Mouse (Mus musculus): Measurements from ENCODE around the gene Tex261. TPM values are rescaled to one million over a fixed set of nuclear protein-coding genes. Genes with fewer than 3 reads are reported as not detected.

The Tex261 gene
- polyA plus RNA-seq, 2 experiments = 21.6 to 44.2 TPM

DNA sequence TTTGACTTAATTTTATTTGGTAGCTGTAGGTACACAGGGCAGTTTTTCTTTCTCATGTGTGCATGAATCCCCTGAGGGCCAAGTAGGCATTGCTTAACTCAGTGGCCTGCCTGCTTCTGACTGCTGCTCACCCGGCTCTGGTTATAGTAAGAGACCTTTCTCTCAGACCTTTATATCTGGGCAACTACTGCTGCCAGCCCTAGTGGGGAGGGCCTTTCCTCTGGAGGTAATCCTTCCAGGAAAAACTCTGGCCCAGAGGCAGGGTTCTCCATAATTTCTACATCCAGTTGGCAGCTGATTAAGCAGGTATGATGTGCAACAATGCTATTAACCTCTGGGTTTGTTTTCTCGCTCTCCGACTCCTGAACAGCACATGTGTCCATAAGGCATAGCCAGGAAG is 27.2 kb upstream of the Tex261 start:
- no peak overlapping the region for H3K9ac ChIP-seq (replicated peaks)
- no peak for DNase-seq (ENCODE audit: low read depth in 3 of 3, low spot score in 3 of 3)
- no peak overlapping the region for H3K4me2 ChIP-seq (ENCODE audit: low read depth)
- no peaks in the 10 kb centered on the region for H3K9me3 ChIP-seq (ENCODE audit: control insufficient read depth, low read length)
- H3K4me3 ChIP-seq (ENCODE audit: insufficient read depth in 1 of 2, low read depth in 2 of 2, low read length in 2 of 2) = no peak overlapping the region
- ATAC-seq (ENCODE audit: insufficient read depth) = no peak
- H3K27me3 ChIP-seq (ENCODE audit: control insufficient read depth, insufficient read depth, low read length) = no peaks in the 10 kb centered on the region
- H3K36me3 ChIP-seq (replicated peaks; ENCODE audit: control insufficient read depth, insufficient read depth, low read depth) = no peaks in the 10 kb centered on the region
- no peaks in the 10 kb centered on the region for H3K4me1 ChIP-seq (replicated peaks; ENCODE audit: control insufficient read depth in 2 of 2, insufficient read depth in 2 of 2, low read length in 1 of 2)
- WGBS (ENCODE audit: insufficient replicate concordance) = 78% methylated on average over 3 of the region's 3 CpGs
- H3K27ac ChIP-seq = no peak overlapping the region
- TF ChIP-seq EP300 (IDR thresholded peaks at IDR 0.05; ENCODE audit: low read depth) (no peak), CTCF (IDR thresholded peaks at IDR 0.05; ENCODE audit: low read depth) (no peak)

DNA sequence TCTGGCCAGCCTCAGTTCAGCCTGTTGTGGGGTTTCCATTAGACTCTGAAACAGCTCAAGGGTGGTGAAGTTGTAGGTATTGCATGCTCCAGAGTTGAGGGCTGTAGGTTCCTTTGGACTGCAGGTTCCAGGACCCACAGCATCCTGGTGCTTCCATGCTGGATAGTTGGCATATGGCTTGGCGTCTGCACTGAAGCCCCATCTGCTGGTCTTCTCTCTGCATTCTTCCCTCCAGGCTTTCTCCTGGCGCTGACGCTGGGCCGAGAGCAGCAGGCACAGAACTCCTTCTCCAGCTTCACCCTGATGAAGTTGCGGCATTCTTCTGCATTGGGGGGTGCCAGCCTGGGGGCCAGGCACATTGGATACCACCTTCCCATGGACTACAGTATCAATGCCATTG is 26.4 kb upstream of the Tex261 start:
- Histone ChIP-seq H3K27ac (no peak overlapping the region), H3K36me3 (replicated peaks; ENCODE audit: control insufficient read depth, insufficient read depth, low read depth) (no peaks in the 10 kb centered on the region), H3K4me2 (ENCODE audit: low read depth) (no peak overlapping the region), H3K9ac (replicated peaks) (no peak overlapping the region), H3K9me3 (ENCODE audit: control insufficient read depth, low read length) (no peaks in the 10 kb centered on the region), H3K27me3 (ENCODE audit: control insufficient read depth, insufficient read depth, low read length) (no peaks in the 10 kb centered on the region), H3K4me3 (ENCODE audit: insufficient read depth in 1 of 2, low read depth in 2 of 2, low read length in 2 of 2) (no peak overlapping the region), H3K4me1 (replicated peaks; ENCODE audit: control insufficient read depth in 2 of 2, insufficient read depth in 2 of 2, low read length in 1 of 2) (no peaks in the 10 kb centered on the region)
- DNase-seq (ENCODE audit: low read depth in 3 of 3, low spot score in 3 of 3) (no peak), ATAC-seq (ENCODE audit: insufficient read depth) (no peak)
- WGBS (ENCODE audit: insufficient replicate concordance) = 71% methylated on average over 5 of the region's 5 CpGs
- TF ChIP-seq CTCF (IDR thresholded peaks at IDR 0.05; ENCODE audit: low read depth) (no peak), EP300 (IDR thresholded peaks at IDR 0.05; ENCODE audit: low read depth) (no peak)

DNA sequence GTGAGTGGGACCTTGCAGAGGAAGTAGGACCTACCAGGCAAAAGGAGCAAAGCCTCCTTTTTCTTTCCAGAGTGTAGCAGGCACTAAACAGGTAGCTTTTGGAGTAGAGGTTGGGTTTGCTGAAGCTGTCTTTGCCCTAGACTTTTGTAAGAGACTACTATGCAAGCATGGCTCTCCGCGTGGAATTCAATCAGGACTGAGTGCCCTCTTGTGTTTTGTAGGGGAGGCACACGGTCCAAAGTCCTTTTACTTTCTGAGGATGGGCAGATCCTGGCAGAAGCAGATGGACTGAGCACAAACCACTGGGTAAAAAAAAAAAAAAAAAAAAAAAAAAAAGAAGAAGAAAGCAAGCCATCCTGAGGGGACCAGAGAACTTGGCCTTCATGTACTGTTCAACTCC is 21.1 kb upstream of the Tex261 start:
- Histone ChIP-seq H3K4me3 (ENCODE audit: insufficient read depth in 1 of 2, low read depth in 2 of 2, low read length in 2 of 2) (no peak overlapping the region), H3K4me1 (replicated peaks; ENCODE audit: control insufficient read depth in 2 of 2, insufficient read depth in 2 of 2, low read length in 1 of 2) (peaks cover 10 to 12% of the 10 kb centered on the region in 2 experiments), H3K27ac (no peak overlapping the region), H3K27me3 (ENCODE audit: control insufficient read depth, insufficient read depth, low read length) (no peaks in the 10 kb centered on the region), H3K9ac (replicated peaks) (no peak overlapping the region), H3K36me3 (replicated peaks; ENCODE audit: control insufficient read depth, insufficient read depth, low read depth) (no peaks in the 10 kb centered on the region), H3K4me2 (ENCODE audit: low read depth) (no peak overlapping the region), H3K9me3 (ENCODE audit: control insufficient read depth, low read length) (no peaks in the 10 kb centered on the region)
- no peak for DNase-seq (ENCODE audit: low read depth in 3 of 3, low spot score in 3 of 3)
- TF ChIP-seq EP300 (IDR thresholded peaks at IDR 0.05; ENCODE audit: low read depth) (no peak), CTCF (IDR thresholded peaks at IDR 0.05; ENCODE audit: low read depth) (no peak)
- WGBS (ENCODE audit: insufficient replicate concordance) = 54% methylated on average over 3 of the region's 3 CpGs
- no peak for ATAC-seq (ENCODE audit: insufficient read depth)

DNA sequence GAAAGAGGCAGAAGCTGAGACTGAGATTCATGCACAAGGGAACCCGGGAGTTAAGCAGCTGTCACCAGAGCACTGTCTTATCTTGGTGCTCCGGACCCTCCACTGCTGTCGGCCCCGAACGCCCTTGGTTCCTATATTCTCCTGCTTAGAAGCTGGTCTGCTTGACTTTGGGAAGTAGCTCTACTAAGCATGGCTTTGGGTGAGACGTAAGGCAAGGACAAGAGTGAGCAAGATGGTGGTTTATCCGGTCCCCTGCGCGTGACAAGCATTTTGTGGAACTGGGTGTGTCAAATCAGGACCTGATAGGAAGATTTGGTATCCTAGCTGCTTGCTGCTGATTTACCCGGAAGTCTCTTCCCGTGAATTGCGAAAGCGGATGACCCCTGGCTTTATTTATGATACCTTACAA is 19.9 kb upstream of the Tex261 start:
- ATAC-seq (ENCODE audit: insufficient read depth) = peak; percentile 4; the same call in 1 of the 2 replicates
- Histone ChIP-seq H3K9ac (replicated peaks) (peak overlapping the region; percentile 78), H3K27ac (peak overlapping the region; percentile 94), H3K36me3 (replicated peaks; ENCODE audit: control insufficient read depth, insufficient read depth, low read depth) (no peaks in the 10 kb centered on the region), H3K4me3 (ENCODE audit: insufficient read depth in 1 of 2, low read depth in 2 of 2, low read length in 2 of 2) (peak overlapping the region; percentile 67 to 77), H3K9me3 (ENCODE audit: control insufficient read depth, low read length) (no peaks in the 10 kb centered on the region), H3K4me1 (replicated peaks; ENCODE audit: control insufficient read depth in 2 of 2, insufficient read depth in 2 of 2, low read length in 1 of 2) (peaks cover 12% of the 10 kb centered on the region in 2 experiments), H3K27me3 (ENCODE audit: control insufficient read depth, insufficient read depth, low read length) (no peaks in the 10 kb centered on the region), H3K4me2 (ENCODE audit: low read depth) (peak overlapping the region; percentile 97)
- TF ChIP-seq CTCF (IDR thresholded peaks at IDR 0.05; ENCODE audit: low read depth) = no peak
- no peak for TF ChIP-seq EP300 (IDR thresholded peaks at IDR 0.05; ENCODE audit: low read depth)
- DNase-seq (ENCODE audit: low read depth in 3 of 3, low spot score in 3 of 3) = peak; percentile 34 to 39 (median 36)
- WGBS (ENCODE audit: insufficient replicate concordance) = 1% methylated on average over 13 of the region's 13 CpGs

DNA sequence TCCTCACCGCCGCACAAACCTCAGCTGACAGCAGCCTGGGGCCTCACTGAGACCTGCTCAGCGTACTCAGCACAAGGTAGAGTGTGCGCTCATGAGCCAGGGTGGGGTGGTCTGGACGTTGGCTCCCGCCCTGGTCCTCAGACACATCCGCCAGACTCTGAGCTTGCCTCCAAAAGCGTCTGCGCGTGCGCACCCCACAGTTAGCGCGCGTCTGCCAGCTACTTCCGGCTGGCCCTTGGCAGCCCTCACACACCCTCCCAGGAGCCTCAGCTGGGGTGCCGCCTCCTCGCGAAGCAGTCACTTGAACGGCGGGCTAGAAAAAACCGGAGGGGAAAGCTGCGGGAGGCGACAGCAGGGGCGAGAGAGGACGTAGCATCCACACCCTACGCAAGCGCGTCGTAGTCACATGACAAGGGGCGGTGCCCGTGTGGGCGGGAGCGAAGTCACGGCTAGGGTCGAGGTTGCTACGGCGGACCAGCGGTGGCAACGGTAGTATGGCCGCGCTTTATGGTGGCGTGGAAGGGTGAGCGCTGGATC is 19.2 kb upstream of the Tex261 start, which contains the start of gene Nagk:
Gene Nagk, plus strand, starts transcription at position 223 of the 537 bp plus-strand sequence.
- under 1% methylated on average over 43 of the region's 43 CpGs for WGBS (ENCODE audit: insufficient replicate concordance)
- DNase-seq (ENCODE audit: low read depth in 3 of 3, low spot score in 3 of 3) = peak; percentile 82 to 84 (median 84)
- H3K9ac ChIP-seq (replicated peaks) = peak within 1 kb of the TSS; percentile 78
- no peaks in the 10 kb centered on the region for H3K27me3 ChIP-seq (ENCODE audit: control insufficient read depth, insufficient read depth, low read length)
- peak; percentile 92 for ATAC-seq (ENCODE audit: insufficient read depth)
- H3K27ac ChIP-seq = peak within 1 kb of the TSS; percentile 94
- TF ChIP-seq EP300 (IDR thresholded peaks at IDR 0.05; ENCODE audit: low read depth) = no peak
- TF ChIP-seq CTCF (IDR thresholded peaks at IDR 0.05; ENCODE audit: low read depth) = no peak
- H3K9me3 ChIP-seq (ENCODE audit: control insufficient read depth, low read length) = no peaks in the 10 kb centered on the region
- H3K4me1 ChIP-seq (replicated peaks; ENCODE audit: control insufficient read depth in 2 of 2, insufficient read depth in 2 of 2, low read length in 1 of 2) = peaks cover 12% of the 10 kb centered on the region in 2 experiments
- H3K36me3 ChIP-seq (replicated peaks; ENCODE audit: control insufficient read depth, insufficient read depth, low read depth) = no peaks in the 10 kb centered on the region
- peak within 1 kb of the TSS; percentile 67 to 77 for H3K4me3 ChIP-seq (ENCODE audit: insufficient read depth in 1 of 2, low read depth in 2 of 2, low read length in 2 of 2)
- peak within 1 kb of the TSS; percentile 97 for H3K4me2 ChIP-seq (ENCODE audit: low read depth)

All from liver, embryonic 14.5 days (tissue).